Mouse (Mus musculus) small intestine, adult 2 months (tissue): ENCODE results near the gene Gm26620.

Experiments
- CTCF ChIP-seq: fragments of 200-500 bp; IDR thresholded peaks from 2 replicates; pipeline ENCODE4 v1.5.1; 2012; ENCODE audit warnings: low read depth, mild to moderate bottlenecking, control low read depth, inconsistent platforms, low read length, moderate library complexity, mixed read lengths; ENCODE audit not compliant: insufficient replicate concordance, insufficient read length; ENCODE audit errors: extremely low read depth
- POLR2A ChIP-seq: fragments of 200-500 bp; IDR thresholded peaks from 2 replicates; pipeline ENCODE4 v1.6.1; 2012; ENCODE audit warnings: low read depth, mild to moderate bottlenecking, control low read depth, inconsistent platforms, low read length, moderate library complexity

- TF ChIP-seq CTCF (no peak), POLR2A (no peak)
Measured at GRCm38 (mm10) chr1:170926941-170927340, 42.1 kb downstream of the Gm26620 start.
